Mouse (Mus musculus): ENCODE data around the gene Dock4. TPM values are rescaled to one million over a fixed set of nuclear protein-coding genes. Genes with fewer than 3 reads are reported as not detected.
"Not testable (repeated sequence)": the region's sequence is repeated elsewhere in the genome, so short reads cannot be mapped to it uniquely, and the experiment has no call there.

Gene Dock4
- total RNA-seq, 2 experiments from 2014 or later, result 253 to 265 TPM

GRCm38 (mm10) chr12:40842251-40842988, 396.7 kb downstream of the Dock4 start:
- TF ChIP-seq CTCF (conservative IDR thresholded peaks at IDR 0.05), result peak; percentile 69
- no peak overlapping the region for H3K4me3 ChIP-seq
- DNase-seq (ENCODE audit: low spot score in 2 of 2), result no peak

GRCm38 (mm10) chr12:40842991-40843390, 397.2 kb downstream of the Dock4 start:
- TF ChIP-seq CTCF (conservative IDR thresholded peaks at IDR 0.05), result no peak
- no peak for DNase-seq (ENCODE audit: low spot score in 2 of 2)
- Histone ChIP-seq H3K4me3 (no peak overlapping the region), H3K27ac (0 out of 2 replicates have a peak overlapping the region, but pooled peaks have one; percentile 20)

More at GRCm38 (mm10) chr12:40842251-40842988, 396.7 kb downstream of the Dock4 start:
- peak overlapping the region; percentile 43; the same call in 1 of the 2 replicates for H3K27ac ChIP-seq

GRCm38 (mm10) chr12:40843474-40844080, 397.8 kb downstream of the Dock4 start:
- H3K27ac ChIP-seq, result 0 out of 2 replicates have a peak overlapping the region, but pooled peaks have one; percentile 18
- no peak for DNase-seq (ENCODE audit: low spot score in 2 of 2)
- no peak for TF ChIP-seq CTCF (conservative IDR thresholded peaks at IDR 0.05)
- H3K4me3 ChIP-seq, result no peak overlapping the region

- DNase-seq (ENCODE audit: low spot score in 2 of 2), result no peak
- TF ChIP-seq CTCF (conservative IDR thresholded peaks at IDR 0.05), result no peak
Measured at GRCm38 (mm10) chr12:40844324-40844723, 398.6 kb downstream of the Dock4 start.

GRCm38 (mm10) chr12:40854705-40855367, 409.1 kb downstream of the Dock4 start:
- no peak overlapping the region for H3K4me3 ChIP-seq
- no peak for DNase-seq (ENCODE audit: low spot score in 2 of 2)
- TF ChIP-seq CTCF (conservative IDR thresholded peaks at IDR 0.05), result no peak
- no peak overlapping the region for H3K27ac ChIP-seq

More at GRCm38 (mm10) chr12:40844324-40844723, 398.6 kb downstream of the Dock4 start:
- no peak overlapping the region for H3K4me3 ChIP-seq
- no peak overlapping the region for H3K27ac ChIP-seq

- H3K27ac ChIP-seq, result no peak overlapping the region
- no peak for TF ChIP-seq CTCF (conservative IDR thresholded peaks at IDR 0.05)
- no peak overlapping the region for H3K4me3 ChIP-seq
- DNase-seq (ENCODE audit: low spot score in 2 of 2), result no peak
Measured at GRCm38 (mm10) chr12:40857466-40857865, 411.7 kb downstream of the Dock4 start.

- not testable (repeated sequence) for DNase-seq (ENCODE audit: low spot score in 2 of 2); H3K27ac ChIP-seq; H3K4me3 ChIP-seq
Measured at GRCm38 (mm10) chr12:40858763-40859162, 413.0 kb downstream of the Dock4 start.

- no peak for TF ChIP-seq CTCF (conservative IDR thresholded peaks at IDR 0.05)
- H3K4me3 ChIP-seq, result no peak overlapping the region
Measured at GRCm38 (mm10) chr12:40870387-40870786, 424.6 kb downstream of the Dock4 start.

GRCm38 (mm10) chr12:40872716-40873115, 427.0 kb downstream of the Dock4 start:
- Histone ChIP-seq H3K4me3 (no peak overlapping the region), H3K27ac (no peak overlapping the region)
- TF ChIP-seq CTCF (conservative IDR thresholded peaks at IDR 0.05), result no peak
- DNase-seq (ENCODE audit: low spot score in 2 of 2), result no peak

More at GRCm38 (mm10) chr12:40870387-40870786, 424.6 kb downstream of the Dock4 start:
- H3K27ac ChIP-seq, result no peak overlapping the region
- no peak for DNase-seq (ENCODE audit: low spot score in 2 of 2)

- not testable (repeated sequence) for H3K4me3 ChIP-seq; H3K27ac ChIP-seq; DNase-seq (ENCODE audit: low spot score in 2 of 2)
Measured at GRCm38 (mm10) chr12:40873267-40873666, 427.5 kb downstream of the Dock4 start.

- no peak overlapping the region for H3K4me3 ChIP-seq
- DNase-seq (ENCODE audit: low spot score in 2 of 2), result no peak
- no peak for TF ChIP-seq CTCF (conservative IDR thresholded peaks at IDR 0.05)
- no peak overlapping the region for H3K27ac ChIP-seq
Measured at GRCm38 (mm10) chr12:40884976-40885375, 439.2 kb downstream of the Dock4 start.

- TF ChIP-seq CTCF (conservative IDR thresholded peaks at IDR 0.05), result no peak
- Histone ChIP-seq H3K4me3 (no peak overlapping the region), H3K27ac (no peak overlapping the region)
- DNase-seq (ENCODE audit: low spot score in 2 of 2), result no peak
Measured at GRCm38 (mm10) chr12:40885377-40885776, 439.6 kb downstream of the Dock4 start.

- Histone ChIP-seq H3K27ac (no peak overlapping the region), H3K4me3 (no peak overlapping the region)
- DNase-seq (ENCODE audit: low spot score in 2 of 2), result no peak
- no peak for TF ChIP-seq CTCF (conservative IDR thresholded peaks at IDR 0.05)
Measured at GRCm38 (mm10) chr12:40887496-40887895, 441.7 kb downstream of the Dock4 start.

Measured in layer of hippocampus, adult 2 months (tissue).